Comparison of ENCODE assay signal across 13 mouse cellular contexts in the genomic region with DNA sequence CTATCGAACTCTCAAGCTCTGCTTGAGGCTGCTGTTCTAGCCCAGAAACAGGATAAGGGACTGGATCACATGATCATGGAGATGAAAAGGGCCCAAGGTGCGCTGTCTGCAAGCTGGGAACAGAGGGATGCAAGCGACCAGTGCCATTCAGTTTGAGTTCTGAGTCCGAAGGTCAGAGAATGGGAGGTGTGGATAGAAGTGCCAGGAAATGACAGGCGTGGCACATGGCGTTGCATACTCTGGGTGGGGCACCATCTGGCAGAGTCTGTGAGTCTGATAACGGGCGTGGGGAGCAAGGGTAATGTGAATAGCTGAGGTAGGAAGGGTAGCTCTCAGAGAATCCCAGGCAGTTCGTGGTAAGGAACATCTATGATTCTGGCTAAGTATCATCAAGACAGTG.
A peak's percentile ranks its signal among the peaks of the same experiment; 100 is the strongest.
DNase-seq lines count a peak whose midpoint lies in the region; ATAC-seq lines count a peak whose summit lies in the region.
"Had no signal": no experiment of that assay in that cellular context is flagged by ENCODE, and none has a peak within 500 bp of the region (broad histone marks: within the 10 kb centered on the region; RNA-seq: fewer than 3 reads in every experiment).

No protein-coding gene starts in this region.

- no peak overlapping the region for H3K4me2 ChIP-seq in intestine, embryonic 16.5 days (ENCODE audit: low read depth, low read length)
- H3K4me2 ChIP-seq in hindbrain, embryonic 14.5 days (replicated peaks) = no peak overlapping the region

- ATAC-seq in intestine, embryonic 16.5 days = peak; percentile 93
- ATAC-seq in megakaryocyte progenitor cell, adult 5-6 weeks (replicated peaks; ENCODE audit: poor library complexity) = peak; percentile 93
- no peak for ATAC-seq in hindbrain, embryonic 14.5 days (ENCODE audit: low FRiP score)

- H3K4me3 ChIP-seq in intestine, embryonic 16.5 days (ENCODE audit: low read length) = no peak overlapping the region
- H3K4me3 ChIP-seq in hindbrain, embryonic 14.5 days (replicated peaks; ENCODE audit: low read length) = no peak overlapping the region
- H3K4me3 ChIP-seq: limb, embryonic 10.5 days had no signal

- H3K9ac ChIP-seq in intestine, embryonic 16.5 days (ENCODE audit: low read depth, low read length) = no peak overlapping the region
- no peak overlapping the region for H3K9ac ChIP-seq in hindbrain, embryonic 14.5 days

- no peaks in the 10 kb centered on the region for H3K4me1 ChIP-seq in intestine, embryonic 16.5 days (ENCODE audit: control insufficient read depth, insufficient read depth, low read length)
- H3K4me1 ChIP-seq in hindbrain, embryonic 14.5 days (replicated peaks; ENCODE audit: control insufficient read depth, insufficient read depth, low read length) = no peaks in the 10 kb centered on the region
- H3K4me1 ChIP-seq: limb, embryonic 10.5 days had no signal

- H3K27ac ChIP-seq in intestine, embryonic 16.5 days (ENCODE audit: low read length) = no peak overlapping the region
- H3K27ac ChIP-seq in hindbrain, embryonic 14.5 days = no peak overlapping the region
- H3K27ac ChIP-seq: limb, embryonic 10.5 days had no signal

- DNase-seq in ES-CJ7 (ENCODE audit: low read depth, low spot score) (peak; percentile 75), MEL-GATA-1-ER (ENCODE audit: extremely low read depth, low read depth) (peak; percentile 61)
- DNase-seq in hindbrain, embryonic 14.5 days (ENCODE audit: low spot score) = no peak
- DNase-seq in right cerebral cortex, adult 18-20 months = no peak
- DNase-seq in adrenal gland, postnatal 10 days = no peak
- DNase-seq: cerebellum, postnatal 25 days; heart, postnatal 4 days; kidney, adult 8-10 months; lung, postnatal 14 days; thymus, postnatal 25 days had no signal

- 60% methylated on average over 9 of the region's 9 CpGs for WGBS in intestine, embryonic 16.5 days
- 88% methylated on average over 9 of the region's 9 CpGs for WGBS in hindbrain, embryonic 14.5 days

- H3K27me3 ChIP-seq in intestine, embryonic 16.5 days (replicated peaks; ENCODE audit: control insufficient read depth, insufficient read depth, low read length) = no peaks in the 10 kb centered on the region
- no peaks in the 10 kb centered on the region for H3K27me3 ChIP-seq in hindbrain, embryonic 14.5 days (ENCODE audit: control insufficient read depth, insufficient read depth, low read length)

- H3K9me3 ChIP-seq in intestine, embryonic 16.5 days (ENCODE audit: control insufficient read depth, low read length) = no peaks in the 10 kb centered on the region
- no peaks in the 10 kb centered on the region for H3K9me3 ChIP-seq in hindbrain, embryonic 14.5 days (ENCODE audit: control insufficient read depth, low read length)
- H3K9me3 ChIP-seq: limb, embryonic 10.5 days had no signal

- no peaks in the 10 kb centered on the region for H3K36me3 ChIP-seq in intestine, embryonic 16.5 days (ENCODE audit: control insufficient read depth, insufficient read depth, low read length)
- no peaks in the 10 kb centered on the region for H3K36me3 ChIP-seq in hindbrain, embryonic 14.5 days (replicated peaks; ENCODE audit: control insufficient read depth, insufficient read depth)
- H3K36me3 ChIP-seq: limb, embryonic 10.5 days had no signal

Comparison
In these comparisons a context has a peak if more than half of its experiments do, and no peak if none do; other contexts are left out.
1. DNase-seq: peak in ES-CJ7 (single experiment) and MEL-GATA-1-ER (single experiment); none in hindbrain, embryonic 14.5 days (single experiment), right cerebral cortex, adult 18-20 months (single experiment) and adrenal gland, postnatal 10 days (single experiment).